Comparison of ENCODE assay signal across 25 mouse cellular contexts in genomic region chr9:18478168-18478567, GRCm38 (mm10). TPM values are rescaled to one million over a fixed set of nuclear protein-coding genes. Genes with fewer than 3 reads are reported as not detected.
"Had no signal": no experiment of that assay in that cellular context is flagged by ENCODE, and none has a peak within 500 bp of the region (broad histone marks: within the 10 kb centered on the region; RNA-seq: fewer than 3 reads in every experiment).

Zfp558 (minus strand) TSS chr9:18478268.
Mbd3l1 (plus strand) TSS chr9:18478359.

- H3K27ac ChIP-seq: neural tube, embryonic 12.5 days; neural tube, embryonic 13.5 days; neural tube, embryonic 15.5 days; stomach, embryonic 15.5 days; stomach, postnatal 0 days had no signal

- H3K4me3 ChIP-seq: neural tube, embryonic 12.5 days; neural tube, embryonic 13.5 days; neural tube, embryonic 15.5 days; stomach, embryonic 15.5 days had no signal

- DNase-seq: retina, postnatal 1 day; right cerebral cortex, adult 18-20 months; right cerebral cortex, postnatal 14 days; right cerebral cortex, postnatal 25 days; right cerebral cortex, postnatal 4 days; spleen, adult 18-20 months; thymus, adult 18-20 months; thymus, adult 2 months; thymus, postnatal 14 days; thymus, postnatal 25 days; thymus, postnatal 36 days; thymus, postnatal 4 days had no signal

- H3K36me3 ChIP-seq: neural tube, embryonic 12.5 days; neural tube, embryonic 13.5 days; neural tube, embryonic 15.5 days; stomach, embryonic 15.5 days had no signal

- H3K27me3 ChIP-seq: neural tube, embryonic 12.5 days; stomach, embryonic 15.5 days had no signal

- H3K4me1 ChIP-seq: neural tube, embryonic 12.5 days; neural tube, embryonic 13.5 days; stomach, embryonic 15.5 days had no signal

RNA-seq across cellular contexts. Expression of gene Zfp558, which starts in this region (rescaled TPM):
- polyA plus RNA-seq: small intestine, adult 2 months had no signal

RNA-seq across cellular contexts. Expression of gene Mbd3l1, which starts in this region (rescaled TPM):
- polyA plus RNA-seq: neural tube, embryonic 11.5 days; neural tube, embryonic 12.5 days; neural tube, embryonic 13.5 days; neural tube, embryonic 14.5 days; neural tube, embryonic 15.5 days; small intestine, adult 2 months; spleen, adult 2 months; stomach, embryonic 14.5 days; stomach, embryonic 15.5 days; stomach, embryonic 16.5 days; stomach, postnatal 0 days; thymus, adult 2 months; thymus, postnatal 0 days; urinary bladder, adult 2 months had no signal
